Mouse (Mus musculus) small intestine, adult 2 months (tissue): ENCODE results near the gene Greb1. TPM values are rescaled to one million over a fixed set of nuclear protein-coding genes. Genes with fewer than 3 reads are reported as not detected.

Experiments used
- H3K27ac ChIP-seq: fragments of 200-500 bp; 2 replicates; pipeline ENCODE4 v1.5.1; 2012; ENCODE audit warnings: low read depth, low read length, control low read depth, inconsistent platforms; ENCODE audit not compliant: insufficient read depth
- H3K27me3 ChIP-seq: fragments of 200-500 bp; 2 replicates; pipeline ENCODE4 v1.6.1; 2012; ENCODE audit warnings: mild to moderate bottlenecking, moderate library complexity, low read length, inconsistent platforms; ENCODE audit not compliant: control insufficient read depth, insufficient read depth
- H3K36me3 ChIP-seq: fragments of 200-500 bp; 2 replicates; pipeline ENCODE4 v1.6.1; 2012; ENCODE audit warnings: mild to moderate bottlenecking, low read length, control low read depth, inconsistent platforms; ENCODE audit not compliant: control insufficient read depth, insufficient read depth
- H3K4me1 ChIP-seq: fragments of 200-500 bp; 2 replicates; pipeline ENCODE4 v1.6.1; 2012; ENCODE audit warnings: low read length, inconsistent platforms, mixed read lengths; ENCODE audit not compliant: control insufficient read depth, insufficient read depth, insufficient read length
- H3K4me3 ChIP-seq: fragments of 200-500 bp; 2 replicates; pipeline ENCODE4 v1.5.1; 2012; ENCODE audit warnings: low read depth, mild to moderate bottlenecking, control low read depth, inconsistent platforms, low read length, moderate library complexity
- CTCF ChIP-seq: fragments of 200-500 bp; IDR thresholded peaks from 2 replicates; pipeline ENCODE4 v1.5.1; 2012; ENCODE audit warnings: low read depth, mild to moderate bottlenecking, control low read depth, inconsistent platforms, low read length, moderate library complexity, mixed read lengths; ENCODE audit not compliant: insufficient replicate concordance, insufficient read length; ENCODE audit errors: extremely low read depth
- POLR2A ChIP-seq: fragments of 200-500 bp; IDR thresholded peaks from 2 replicates; pipeline ENCODE4 v1.6.1; 2012; ENCODE audit warnings: low read depth, mild to moderate bottlenecking, control low read depth, inconsistent platforms, low read length, moderate library complexity
- WGBS: fragments of 180-500 bp; shearing (Covaris S2); methylation state at CpG from one replicate; pipeline ENCODE4 v1.1.7; 2018; 5-methylcytosine and 5-hydroxymethylcytosine counted together
- polyA plus RNA-seq: library from polyadenylated mRNA; depleted of rRNA; stranded (reverse); fragments of >200 nt; gene quantifications from 2 replicates; pipeline ENCODE4 v1.2.3, GENCODE M21; 2012

Gene Greb1
- polyA plus RNA-seq, 1 experiment = 3.5 TPM

GRCm38 (mm10) chr12:16778523-16778922 lies 22.2 kb downstream of the Greb1 start:
- WGBS = 71% methylated on average over 5 of the region's 5 CpGs
- H3K36me3 ChIP-seq = no peaks in the 10 kb centered on the region
- H3K27ac ChIP-seq = no peak overlapping the region
- H3K4me3 ChIP-seq = no peak overlapping the region
- TF ChIP-seq CTCF (no peak), POLR2A (no peak)
- peaks cover 2% of the 10 kb centered on the region; the same call in 1 of the 2 replicates for H3K4me1 ChIP-seq
- no peaks in the 10 kb centered on the region for H3K27me3 ChIP-seq

DNA sequence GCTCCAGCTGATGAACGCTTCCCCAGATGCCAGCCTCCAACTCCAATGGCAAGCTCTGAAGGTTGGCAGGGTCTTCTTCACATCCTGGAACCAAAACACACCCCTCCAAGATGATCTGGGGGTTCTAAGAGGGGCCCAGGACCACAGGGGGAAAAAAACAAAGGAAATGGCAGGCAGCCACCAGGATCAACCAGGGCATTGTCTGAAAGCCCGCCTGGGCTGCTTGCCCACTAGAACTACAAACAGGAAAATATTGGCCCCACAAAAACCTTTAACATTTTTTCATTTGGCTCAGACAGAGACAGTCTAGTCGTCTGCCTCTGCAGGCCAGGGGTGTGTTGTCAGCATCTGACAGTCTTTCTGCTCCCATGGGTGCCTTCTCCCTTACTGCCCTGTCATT lies 25.3 kb downstream of the Greb1 start:
- no peaks in the 10 kb centered on the region for H3K27me3 ChIP-seq
- no peaks in the 10 kb centered on the region for H3K36me3 ChIP-seq
- 70% methylated on average over 3 of the region's 3 CpGs for WGBS
- TF ChIP-seq POLR2A (no peak), CTCF (no peak)
- H3K4me1 ChIP-seq = no peaks in the 10 kb centered on the region
- no peak overlapping the region for H3K4me3 ChIP-seq
- no peak overlapping the region for H3K27ac ChIP-seq

GRCm38 (mm10) chr12:16774605-16775004 lies 26.1 kb downstream of the Greb1 start:
- no peak overlapping the region for H3K4me3 ChIP-seq
- TF ChIP-seq CTCF (no peak), POLR2A (no peak)
- no peak overlapping the region for H3K27ac ChIP-seq
- 93% methylated on average over 4 of the region's 4 CpGs for WGBS
- no peaks in the 10 kb centered on the region for H3K4me1 ChIP-seq
- no peaks in the 10 kb centered on the region for H3K27me3 ChIP-seq
- H3K36me3 ChIP-seq = no peaks in the 10 kb centered on the region

GRCm38 (mm10) chr12:16769601-16770165 lies 31.0 kb downstream of the Greb1 start:
- Histone ChIP-seq H3K36me3 (no peaks in the 10 kb centered on the region), H3K27me3 (no peaks in the 10 kb centered on the region), H3K4me3 (no peak overlapping the region), H3K4me1 (no peaks in the 10 kb centered on the region), H3K27ac (no peak overlapping the region)
- TF ChIP-seq CTCF (no peak), POLR2A (no peak)
- 68% methylated on average over 6 of the region's 6 CpGs for WGBS

GRCm38 (mm10) chr12:16768711-16769110 lies 32.0 kb downstream of the Greb1 start:
- Histone ChIP-seq H3K27ac (no peak overlapping the region), H3K4me1 (no peaks in the 10 kb centered on the region), H3K36me3 (no peaks in the 10 kb centered on the region), H3K4me3 (no peak overlapping the region), H3K27me3 (no peaks in the 10 kb centered on the region)
- WGBS = 79% methylated on average over 2 of the region's 2 CpGs
- TF ChIP-seq POLR2A = no peak
- no peak for TF ChIP-seq CTCF

DNA sequence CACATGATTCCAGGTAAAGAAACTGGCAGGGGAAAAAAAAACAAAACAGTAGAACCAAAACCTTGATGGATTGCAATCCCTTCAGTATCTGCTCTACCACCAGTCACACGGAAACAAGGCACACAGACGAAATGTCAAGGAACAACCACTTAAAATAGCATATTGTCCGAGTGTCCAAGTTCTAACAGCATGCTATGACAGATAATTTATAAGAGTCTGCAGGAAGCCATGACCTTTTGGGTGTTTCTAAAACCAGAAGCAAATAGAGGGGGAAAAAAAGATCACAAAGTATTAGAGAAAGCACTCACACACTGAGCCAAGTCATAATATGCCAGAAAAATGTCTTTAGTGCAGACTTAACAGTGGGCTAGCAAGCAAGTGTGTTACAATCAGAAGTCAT lies 32.4 kb downstream of the Greb1 start:
- Histone ChIP-seq H3K36me3 (no peaks in the 10 kb centered on the region), H3K27me3 (no peaks in the 10 kb centered on the region), H3K4me1 (no peaks in the 10 kb centered on the region), H3K4me3 (no peak overlapping the region), H3K27ac (no peak overlapping the region)
- TF ChIP-seq POLR2A (no peak), CTCF (no peak)
- WGBS = 62% methylated on average over 3 of the region's 3 CpGs

DNA sequence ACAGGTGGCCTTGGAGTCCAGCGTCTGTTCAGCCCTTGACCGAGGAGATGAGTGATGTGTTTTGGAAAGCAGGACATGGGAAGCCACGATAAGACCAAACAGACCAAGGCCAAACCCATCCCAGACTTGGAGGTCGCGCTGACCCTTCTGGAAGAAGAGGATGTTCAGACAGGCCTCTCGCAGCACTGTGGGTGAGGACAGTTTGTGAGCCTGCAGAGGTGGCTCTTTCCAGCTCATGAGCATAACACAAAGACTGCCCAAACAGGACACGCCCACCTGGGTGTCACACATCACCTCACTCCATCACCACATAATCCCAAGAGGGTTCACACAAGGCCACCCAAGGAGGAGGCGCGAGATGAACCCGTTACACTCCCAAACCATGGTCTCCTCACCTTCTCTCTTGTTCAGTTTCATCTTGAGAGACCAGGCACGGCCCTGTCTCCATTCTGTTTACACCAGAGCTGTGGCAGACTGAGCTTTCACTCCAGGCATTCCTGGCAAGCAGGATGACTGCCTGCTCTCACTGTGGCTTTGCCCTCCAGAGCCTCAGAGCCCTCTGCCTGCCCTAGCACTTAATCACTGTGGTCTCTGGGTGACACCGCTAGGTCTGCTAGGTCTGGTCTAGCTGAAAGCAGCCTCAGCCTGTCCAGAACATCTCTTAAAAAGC lies 35.8 kb downstream of the Greb1 start:
- Histone ChIP-seq H3K27me3 (no peaks in the 10 kb centered on the region), H3K4me1 (no peaks in the 10 kb centered on the region), H3K27ac (no peak overlapping the region), H3K4me3 (no peak overlapping the region), H3K36me3 (no peaks in the 10 kb centered on the region)
- WGBS = 81% methylated on average over 12 of the region's 12 CpGs
- TF ChIP-seq POLR2A (no peak), CTCF (no peak)
